Mouse (Mus musculus) frontal cortex, adult 2 months (tissue): ENCODE results near the gene Nyap2. TPM values are rescaled to one million over a fixed set of nuclear protein-coding genes. Genes with fewer than 3 reads are reported as not detected.

Experiments used
- DNase-seq, 2 experiments: peaks; one replicate each; pipeline ENCODE4 v3.0.0; 2022; ENCODE audit warnings: low spot score in 1 of 2; ENCODE audit errors: extremely low spot score in 1 of 2
- polyA plus RNA-seq: library from polyadenylated mRNA; depleted of rRNA; stranded (reverse); fragments of >200 nt; gene quantifications from 2 replicates; pipeline ENCODE4 v1.2.3, GENCODE M21; 2012; rRNA removed

Gene Nyap2
- 13.8 and 14.5 TPM in 2 replicates for polyA plus RNA-seq

DNA sequence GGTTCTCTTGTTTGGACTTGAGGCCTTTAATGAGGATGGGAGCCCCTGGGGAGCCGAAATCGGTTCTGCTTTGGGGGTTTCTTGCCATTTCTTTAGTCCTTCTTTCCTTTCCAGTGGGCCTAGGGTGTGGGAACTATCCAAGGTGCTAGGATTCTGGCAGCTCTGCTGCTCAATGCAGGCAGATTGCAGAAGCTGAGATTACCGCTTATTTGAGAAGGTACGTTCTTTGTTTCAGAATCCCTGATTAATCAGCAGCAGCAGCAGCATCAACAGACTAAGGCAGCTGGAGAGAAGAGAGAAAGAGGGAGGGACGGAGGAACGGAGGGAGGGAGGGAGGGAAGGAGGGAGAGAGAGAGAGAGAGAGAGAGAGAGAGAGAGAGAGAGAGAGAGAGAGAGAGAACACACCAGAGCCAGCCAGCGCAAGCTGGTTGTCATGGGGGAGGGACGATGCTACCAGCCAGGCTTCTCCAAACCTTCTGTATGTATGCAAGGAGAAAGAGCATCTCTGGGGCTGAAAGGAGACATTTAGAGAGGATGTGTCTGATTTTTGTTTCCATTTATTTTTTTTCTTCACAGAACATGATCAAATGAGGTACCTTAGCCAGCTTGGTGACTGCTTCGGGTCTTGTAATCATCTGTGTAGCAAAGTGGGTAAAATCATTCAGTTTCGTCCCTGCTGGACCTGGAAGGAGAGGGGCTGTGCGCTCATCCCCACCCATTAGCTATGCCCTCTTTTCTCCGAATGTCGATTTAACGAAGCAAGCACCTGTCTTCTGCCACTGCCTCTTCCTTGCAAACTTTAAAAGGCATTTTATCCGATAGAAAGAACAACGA is at the start of gene Nyap2:
Gene Nyap2, plus strand, starts transcription at position 120 of the 834 bp plus-strand sequence.
- peak; percentile 66 to 75 for DNase-seq

GRCm38 (mm10) chr1:81042907-81043868 is 33.6 kb upstream of the Nyap2 start:
- no peak for DNase-seq

GRCm38 (mm10) chr1:81058340-81058739 is 18.4 kb upstream of the Nyap2 start:
- DNase-seq = no peak

DNA sequence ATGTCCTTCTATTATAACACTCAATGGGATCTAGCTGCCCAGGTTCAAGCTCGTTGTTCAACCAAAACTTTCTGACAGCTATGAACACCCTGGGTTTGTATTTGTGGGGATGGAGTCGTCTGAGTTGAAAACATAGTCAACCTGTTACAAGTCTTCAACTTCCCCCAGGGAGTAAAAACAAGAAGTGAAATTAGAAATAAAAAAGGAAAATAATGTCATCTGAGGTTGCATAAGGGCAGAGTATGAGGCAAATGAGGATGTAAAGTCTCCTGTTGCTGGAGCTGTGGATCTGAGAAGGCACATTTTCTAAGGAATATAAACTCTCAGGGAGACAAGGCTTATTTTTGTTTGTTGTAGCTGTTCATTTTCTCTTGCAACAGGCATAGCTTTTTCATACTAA is 17.9 kb upstream of the Nyap2 start:
- DNase-seq = no peak

- peak in 1 of 2 experiments; percentile 36 for DNase-seq
These were observed 13.9 kb upstream of the Nyap2 start for GRCm38 (mm10) chr1:81062811-81063210.

- peak; percentile 59 to 75 for DNase-seq
These were observed 491 bp upstream of the Nyap2 start for GRCm38 (mm10) chr1:81076259-81076658.

GRCm38 (mm10) chr1:81077665-81078314 is 1.0 kb downstream of the Nyap2 start:
- DNase-seq = no peak

DNA sequence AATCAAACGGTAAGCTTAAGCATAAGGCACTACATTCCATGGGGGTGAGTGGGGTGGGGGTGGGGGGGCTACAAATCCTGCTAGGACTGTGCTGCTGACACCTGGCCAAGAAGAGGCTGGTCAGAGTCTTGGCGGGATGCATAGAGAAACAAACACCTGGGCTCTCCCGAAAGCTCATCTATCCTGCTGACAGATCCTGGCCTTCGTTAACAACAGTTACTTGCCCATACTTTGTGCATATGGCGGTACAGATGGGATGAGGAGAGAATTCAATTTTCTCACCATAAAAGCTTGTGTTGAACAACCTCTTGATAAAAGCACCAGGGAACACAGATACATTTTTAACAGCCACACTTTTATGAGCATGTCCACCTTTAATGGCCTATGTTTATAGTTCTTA is 10.7 kb downstream of the Nyap2 start:
- no peak for DNase-seq

GRCm38 (mm10) chr1:81090400-81090799 is 13.7 kb downstream of the Nyap2 start:
- no peak for DNase-seq

DNA sequence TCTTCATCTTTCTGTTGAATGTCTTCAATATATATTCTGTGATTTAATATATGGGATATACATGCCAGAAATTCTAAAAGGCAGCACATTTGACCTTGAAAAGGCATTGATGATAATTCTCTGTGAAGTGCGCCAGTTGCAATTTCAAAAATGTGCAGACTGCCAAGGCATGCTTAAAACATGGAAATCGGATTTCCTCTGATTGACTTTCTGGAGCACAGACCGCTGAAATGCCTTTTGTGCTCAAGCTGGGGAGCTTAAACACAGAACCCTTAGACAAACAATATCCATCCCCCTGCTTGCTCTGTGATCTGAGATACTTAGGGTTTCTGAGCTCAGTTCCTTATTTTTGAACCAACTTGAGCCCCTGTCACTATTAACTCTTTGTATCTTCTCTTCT is 14.2 kb downstream of the Nyap2 start:
- DNase-seq = no peak

DNA sequence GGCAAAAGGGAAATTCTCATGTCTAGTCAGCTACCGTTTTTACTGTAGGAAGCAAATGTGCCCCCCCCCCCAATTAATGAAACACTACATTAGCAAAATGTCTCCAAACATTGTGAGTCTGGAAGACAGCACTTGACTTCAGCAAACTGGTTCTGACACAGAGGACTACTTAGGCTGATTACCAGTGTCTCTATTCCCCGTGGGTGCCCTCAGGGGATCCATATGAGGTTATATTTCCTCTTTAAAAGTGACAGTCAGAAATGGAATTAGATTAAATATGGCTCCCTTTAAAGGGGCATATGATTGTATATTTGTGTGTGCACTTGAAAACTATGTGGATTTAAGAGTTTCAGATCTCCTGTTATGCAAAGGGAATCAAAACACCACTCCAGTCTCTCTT is 15.3 kb downstream of the Nyap2 start:
- no peak for DNase-seq

GRCm38 (mm10) chr1:81092886-81093285 is 16.1 kb downstream of the Nyap2 start:
- DNase-seq = no peak

DNA sequence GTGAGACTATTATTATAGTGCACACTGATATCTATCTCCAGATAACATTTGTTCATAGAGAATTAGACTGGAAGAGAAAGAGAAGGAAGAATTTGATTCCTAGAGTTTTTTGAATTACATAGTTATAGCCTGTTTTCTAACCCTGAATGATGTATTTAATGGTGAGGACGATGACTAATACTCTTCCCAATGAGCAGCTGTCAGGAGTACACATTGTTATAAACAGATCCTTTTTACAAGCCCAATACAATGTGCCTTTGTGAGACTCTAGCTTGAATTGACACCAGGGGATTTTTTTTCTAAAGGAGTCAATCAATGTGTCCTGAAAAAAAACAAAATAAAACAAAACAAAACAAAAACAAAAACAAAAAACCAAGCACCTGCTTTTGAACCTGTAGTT is 22.2 kb downstream of the Nyap2 start:
- DNase-seq = no peak

DNA sequence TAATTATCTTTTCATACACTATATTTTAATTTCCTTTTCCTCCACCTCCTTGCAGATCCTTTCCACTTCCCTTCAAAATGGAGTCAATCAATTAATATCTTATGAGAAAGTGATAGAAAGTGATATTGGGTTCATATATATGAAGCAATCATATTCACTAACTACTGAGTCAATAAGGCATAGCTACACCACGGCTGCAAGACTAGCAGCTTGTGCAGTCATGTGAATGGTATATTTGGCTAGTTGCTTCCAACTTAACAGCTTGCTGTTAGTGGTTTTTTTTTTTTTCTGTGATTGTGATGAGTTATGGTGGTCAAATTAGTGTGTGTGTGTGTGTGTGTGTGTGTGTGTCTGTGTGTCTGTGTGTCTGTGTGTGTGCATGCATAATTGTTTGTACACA is 25.0 kb downstream of the Nyap2 start:
- DNase-seq = no peak

- DNase-seq = no peak
These were observed 43.0 kb downstream of the Nyap2 start for GRCm38 (mm10) chr1:81119732-81120131.

GRCm38 (mm10) chr1:81132007-81132712 is 55.4 kb downstream of the Nyap2 start:
- DNase-seq = no peak

- no peak for DNase-seq
These were observed 67.1 kb downstream of the Nyap2 start for GRCm38 (mm10) chr1:81143855-81144254.

DNA sequence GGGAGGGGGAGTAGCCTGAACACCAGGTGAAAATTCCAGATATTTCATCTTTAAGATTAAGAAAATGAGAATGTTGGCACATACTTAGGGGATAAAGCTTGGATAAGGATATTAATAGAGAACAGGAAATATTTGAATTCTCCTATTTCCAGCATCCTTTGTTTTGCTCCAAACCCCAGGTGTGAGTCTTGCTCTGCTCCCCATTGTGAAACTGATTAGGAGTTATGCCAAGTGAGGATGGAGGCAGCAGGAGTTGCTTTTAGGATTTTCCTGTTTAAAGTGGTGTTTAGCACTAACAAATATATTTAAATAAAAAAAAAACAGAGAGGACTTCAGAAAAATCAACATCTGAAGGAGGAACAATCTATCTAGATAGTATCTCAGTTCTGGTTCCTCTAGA is 68.8 kb downstream of the Nyap2 start:
- no peak for DNase-seq

DNA sequence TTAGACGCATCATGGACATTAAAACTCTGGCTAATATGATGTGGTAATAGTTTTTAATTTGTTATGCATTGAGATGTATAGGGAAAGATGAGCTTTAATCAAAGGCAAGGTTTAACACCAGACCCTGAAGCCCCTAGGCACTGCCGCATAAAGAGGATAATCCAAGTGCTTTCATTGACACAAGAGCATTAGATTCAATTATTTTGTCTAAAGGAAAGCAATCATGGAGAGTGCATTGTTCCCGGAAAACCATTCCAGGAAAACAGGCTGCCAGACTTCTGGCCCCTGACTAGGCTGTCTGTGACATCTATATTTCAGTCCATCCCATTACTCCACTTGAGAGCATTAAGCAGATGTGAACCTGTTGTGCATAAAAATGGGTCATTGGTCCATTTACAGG is 92.5 kb downstream of the Nyap2 start:
- no peak for DNase-seq

DNA sequence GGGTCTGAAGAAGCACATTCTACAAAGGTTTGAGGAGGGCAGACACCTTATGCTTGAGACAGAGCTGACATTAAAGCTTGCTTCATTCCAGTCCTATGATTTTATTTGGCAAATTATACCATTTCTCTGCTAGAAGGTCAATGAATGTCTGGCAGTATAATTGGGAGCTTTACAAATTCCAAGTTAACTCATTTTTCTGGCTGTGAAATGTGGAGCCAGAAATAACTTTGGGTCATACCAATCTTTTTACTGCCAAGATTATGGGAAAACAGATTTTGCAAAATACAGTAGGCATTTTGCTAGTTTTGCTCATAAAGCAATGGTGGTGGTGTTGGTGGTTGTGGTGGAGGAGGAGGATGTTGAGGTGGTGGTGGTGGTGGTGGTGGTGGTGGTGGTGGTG is 96.0 kb downstream of the Nyap2 start:
- DNase-seq = peak in 1 of 2 experiments; percentile 44
